Comparison of ENCODE assay signal across 8 mouse cellular contexts in genomic region chrX:7573176-7574086, GRCm38 (mm10). TPM values are rescaled to one million over a fixed set of nuclear protein-coding genes. Genes with fewer than 3 reads are reported as not detected.
DNase-seq lines count a peak whose midpoint lies in the region; ATAC-seq and TF ChIP-seq lines count a peak whose summit lies in the region.

Gene Foxp3, plus strand, starts transcription at chrX:7573644.

- TF ChIP-seq POLR2A in bone marrow macrophage, adult 2 months (IDR thresholded peaks at IDR 0.05; ENCODE audit: borderline replicate concordance, low read depth, low read length), result no peak

- no peaks in the 10 kb centered on the region for H3K27me3 ChIP-seq in forebrain, postnatal 0 days (ENCODE audit: insufficient read depth, low read length)
- H3K27me3 ChIP-seq in hindbrain, embryonic 13.5 days, result no peaks in the 10 kb centered on the region
- H3K27me3 ChIP-seq in limb, embryonic 10.5 days (ENCODE audit: low read depth, poor library complexity, severe bottlenecking), result no peaks in the 10 kb centered on the region
- no peaks in the 10 kb centered on the region for H3K27me3 ChIP-seq in midbrain, embryonic 16.5 days (ENCODE audit: control insufficient read depth, insufficient read depth, low read depth, low read length)
- H3K27me3 ChIP-seq in stomach, embryonic 15.5 days (replicated peaks), result no peaks in the 10 kb centered on the region

- H3K4me1 ChIP-seq in bone marrow macrophage, adult 2 months (ENCODE audit: control insufficient read depth, insufficient read depth, low read length), result peaks cover 25% of the 10 kb centered on the region
- no peaks in the 10 kb centered on the region; the same call in 1 of the 2 replicates for H3K4me1 ChIP-seq in forebrain, postnatal 0 days (ENCODE audit: insufficient read depth)
- H3K4me1 ChIP-seq in hindbrain, embryonic 13.5 days (replicated peaks), result peaks cover 43% of the 10 kb centered on the region
- H3K4me1 ChIP-seq in limb, embryonic 10.5 days, result peaks cover 17% of the 10 kb centered on the region
- H3K4me1 ChIP-seq in midbrain, embryonic 16.5 days (ENCODE audit: control insufficient read depth, insufficient read depth, low read length), result peaks cover 28% of the 10 kb centered on the region
- H3K4me1 ChIP-seq in stomach, embryonic 15.5 days, result peaks cover 3% of the 10 kb centered on the region; the same call in 1 of the 2 replicates

- no peaks in the 10 kb centered on the region for H3K9me3 ChIP-seq in forebrain, postnatal 0 days (ENCODE audit: low read length)
- H3K9me3 ChIP-seq in hindbrain, embryonic 13.5 days, result no peaks in the 10 kb centered on the region; the same call in 1 of the 2 replicates
- H3K9me3 ChIP-seq in limb, embryonic 10.5 days (replicated peaks), result no peaks in the 10 kb centered on the region
- H3K9me3 ChIP-seq in midbrain, embryonic 16.5 days (replicated peaks; ENCODE audit: control insufficient read depth, low read length, poor library complexity, severe bottlenecking), result no peaks in the 10 kb centered on the region
- no peaks in the 10 kb centered on the region for H3K9me3 ChIP-seq in stomach, embryonic 15.5 days

- peak within 1 kb of the TSS; percentile 71 for H3K4me3 ChIP-seq in bone marrow macrophage, adult 2 months (ENCODE audit: insufficient read depth, low read length)
- H3K4me3 ChIP-seq in forebrain, postnatal 0 days (ENCODE audit: low read depth, low read length), result peak within 1 kb of the TSS; percentile 54
- H3K4me3 ChIP-seq in hindbrain, embryonic 13.5 days, result peak within 1 kb of the TSS; percentile 52
- peak within 1 kb of the TSS; percentile 64 for H3K4me3 ChIP-seq in limb, embryonic 10.5 days
- peak within 1 kb of the TSS; percentile 52 for H3K4me3 ChIP-seq in midbrain, embryonic 16.5 days (ENCODE audit: low read depth, low read length)
- H3K4me3 ChIP-seq in stomach, embryonic 15.5 days (replicated peaks), result peak within 1 kb of the TSS; percentile 61

- H3K4me2 ChIP-seq in forebrain, postnatal 0 days (ENCODE audit: low read depth), result peak within 1 kb of the TSS; percentile 58
- H3K4me2 ChIP-seq in hindbrain, embryonic 13.5 days, result peak within 1 kb of the TSS; percentile 64
- peak within 1 kb of the TSS; percentile 58 for H3K4me2 ChIP-seq in midbrain, embryonic 16.5 days (ENCODE audit: low read length)
- H3K4me2 ChIP-seq in stomach, embryonic 15.5 days, result peak within 1 kb of the TSS; percentile 62

- H3K36me3 ChIP-seq in forebrain, postnatal 0 days (ENCODE audit: insufficient read depth), result no peaks in the 10 kb centered on the region
- H3K36me3 ChIP-seq in hindbrain, embryonic 13.5 days, result no peaks in the 10 kb centered on the region
- no peaks in the 10 kb centered on the region for H3K36me3 ChIP-seq in limb, embryonic 10.5 days
- H3K36me3 ChIP-seq in midbrain, embryonic 16.5 days (ENCODE audit: control insufficient read depth, insufficient read depth, low read length), result no peaks in the 10 kb centered on the region
- H3K36me3 ChIP-seq in stomach, embryonic 15.5 days, result no peaks in the 10 kb centered on the region

- WGBS in forebrain, postnatal 0 days, result 44% methylated on average over 72 of the region's 72 CpGs
- WGBS in hindbrain, embryonic 13.5 days, result 30% methylated on average over 64 of the region's 72 CpGs
- 31% methylated on average over 65 of the region's 72 CpGs for WGBS in limb, embryonic 10.5 days
- WGBS in midbrain, embryonic 16.5 days, result 34% methylated on average over 49 of the region's 72 CpGs
- 28% methylated on average over 71 of the region's 72 CpGs for WGBS in stomach, embryonic 15.5 days

- peak within 1 kb of the TSS; percentile 73 for H3K9ac ChIP-seq in forebrain, postnatal 0 days
- peak within 1 kb of the TSS; percentile 73 for H3K9ac ChIP-seq in hindbrain, embryonic 13.5 days
- peak within 1 kb of the TSS; percentile 72 for H3K9ac ChIP-seq in midbrain, embryonic 16.5 days (ENCODE audit: low read depth, low read length)
- peak within 1 kb of the TSS; percentile 48 for H3K9ac ChIP-seq in stomach, embryonic 15.5 days

- ATAC-seq in forebrain, postnatal 0 days, result peak; percentile 61; the same call in 1 of the 2 replicates
- peak; percentile 60 for ATAC-seq in hindbrain, embryonic 13.5 days (ENCODE audit: low FRiP score)
- ATAC-seq in midbrain, embryonic 16.5 days, result peak; percentile 4
- peak; percentile 38; the same call in 1 of the 2 replicates for ATAC-seq in stomach, embryonic 15.5 days (ENCODE audit: insufficient read depth, low FRiP score, low read depth)

- DNase-seq in layer of hippocampus, adult 9-11 months, result peak; percentile 18
- no peak for DNase-seq in layer of hippocampus, adult 11-12 months (ENCODE audit: low spot score)
- DNase-seq in forebrain, postnatal 0 days, result peak; percentile 31
- DNase-seq in limb, embryonic 10.5 days (ENCODE audit: low spot score), result peak; percentile 70

- peak within 1 kb of the TSS; percentile 66 for H3K27ac ChIP-seq in bone marrow macrophage, adult 2 months (ENCODE audit: insufficient read depth, low read depth, low read length)
- H3K27ac ChIP-seq in forebrain, postnatal 0 days (ENCODE audit: low read depth, low read length), result peak within 1 kb of the TSS; percentile 91
- peak within 1 kb of the TSS; percentile 92 for H3K27ac ChIP-seq in hindbrain, embryonic 13.5 days
- H3K27ac ChIP-seq in limb, embryonic 10.5 days, result peak within 1 kb of the TSS; percentile 94
- H3K27ac ChIP-seq in midbrain, embryonic 16.5 days (ENCODE audit: low read length), result peak within 1 kb of the TSS; percentile 92
- H3K27ac ChIP-seq in stomach, embryonic 15.5 days, result peak within 1 kb of the TSS; percentile 71; the same call in 1 of the 2 replicates

- no peak for TF ChIP-seq CTCF in bone marrow macrophage, adult 2 months (IDR thresholded peaks at IDR 0.05; ENCODE audit: low read depth, low read length)
- TF ChIP-seq CTCF in forebrain, postnatal 0 days (IDR thresholded peaks at IDR 0.05; ENCODE audit: low read depth), result no peak

RNA-seq across cellular contexts. Expression of gene Foxp3, which starts in this region (rescaled TPM):
- not detected in 2 replicates for polyA plus RNA-seq in bone marrow macrophage, adult 2 months (2012; ENCODE audit: insufficient read depth, insufficient read length, missing spikeins)
- total RNA-seq in forebrain, postnatal 0 days (2014; rRNA removed), result 0.23 TPM in 1 of 2 replicates, not detected in the other
- 0.11 and 0.23 TPM in 2 replicates for polyA plus RNA-seq in forebrain, postnatal 0 days (2015; fragmentation: Nextera tagmentation; extraction: Ambion mirVana)
- polyA plus RNA-seq in hindbrain, embryonic 13.5 days (2015; fragmentation: Nextera tagmentation; extraction: Ambion mirVana), result 0.21 TPM in 1 of 2 replicates, not detected in the other
- 0.05 and 0.06 TPM in 2 replicates for polyA plus RNA-seq in limb, embryonic 10.5 days (2016; fragmentation: Nextera tagmentation; extraction: Ambion mirVana)
- 0.15 TPM in 1 of 2 replicates, not detected in the other for polyA plus RNA-seq in midbrain, embryonic 16.5 days (2015; fragmentation: Nextera tagmentation; extraction: Ambion mirVana)
- 0.04 and 0.12 TPM in 2 replicates for polyA plus RNA-seq in stomach, embryonic 15.5 days (2015; fragmentation: Nextera tagmentation; extraction: Ambion mirVana)

Comparison
In these comparisons a context has a peak if more than half of its experiments do, and no peak if none do; other contexts are left out.
1. Peak in DNase-seq, ATAC-seq, H3K4me3 ChIP-seq, H3K27ac ChIP-seq, H3K9ac ChIP-seq and H3K4me2 ChIP-seq in forebrain, postnatal 0 days; RNA of the gene not detected or under 1 TPM.
2. Peak in ATAC-seq, H3K4me3 ChIP-seq, H3K27ac ChIP-seq, H3K9ac ChIP-seq and H3K4me2 ChIP-seq in hindbrain, embryonic 13.5 days; RNA of the gene not detected or under 1 TPM.
3. Peak in DNase-seq, H3K4me3 ChIP-seq and H3K27ac ChIP-seq in limb, embryonic 10.5 days; RNA of the gene not detected or under 1 TPM.
4. Peak in ATAC-seq, H3K4me3 ChIP-seq, H3K27ac ChIP-seq, H3K9ac ChIP-seq and H3K4me2 ChIP-seq in midbrain, embryonic 16.5 days; RNA of the gene not detected or under 1 TPM.
5. Peak in ATAC-seq, H3K4me3 ChIP-seq, H3K27ac ChIP-seq, H3K9ac ChIP-seq and H3K4me2 ChIP-seq in stomach, embryonic 15.5 days; RNA of the gene not detected or under 1 TPM.
6. ATAC-seq: peak in every context shown above with its lines; median percentile 61 in forebrain, postnatal 0 days; 60 in hindbrain, embryonic 13.5 days; 38 in stomach, embryonic 15.5 days; 4 in midbrain, embryonic 16.5 days.